Mouse (Mus musculus): Measurements from ENCODE around the gene Fam169a.
"Not testable (repeated sequence)": the region's sequence is repeated elsewhere in the genome, so short reads cannot be mapped to it uniquely, and the experiment has no call there.

The Fam169a gene

DNA sequence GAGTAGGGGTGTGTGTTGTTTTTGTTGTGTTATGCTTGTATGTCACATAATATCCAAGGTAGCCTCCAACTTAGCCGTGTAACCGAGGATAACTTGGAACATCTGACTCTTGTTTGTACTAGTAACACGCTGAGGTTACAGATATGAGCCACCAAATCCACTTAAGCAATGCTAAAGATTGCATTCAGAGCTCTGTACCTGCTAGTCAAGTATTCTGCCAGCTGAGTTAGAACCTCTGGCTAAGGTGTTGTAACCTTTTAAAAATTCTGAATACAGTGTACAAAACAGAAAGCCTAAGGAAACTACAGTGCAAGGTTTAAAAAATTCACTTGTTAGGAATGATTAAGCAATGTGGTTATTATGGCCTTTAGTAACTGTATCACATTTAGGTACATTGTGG, 13.5 kb downstream of the Fam169a start:
- no peak for DNase-seq

DNA sequence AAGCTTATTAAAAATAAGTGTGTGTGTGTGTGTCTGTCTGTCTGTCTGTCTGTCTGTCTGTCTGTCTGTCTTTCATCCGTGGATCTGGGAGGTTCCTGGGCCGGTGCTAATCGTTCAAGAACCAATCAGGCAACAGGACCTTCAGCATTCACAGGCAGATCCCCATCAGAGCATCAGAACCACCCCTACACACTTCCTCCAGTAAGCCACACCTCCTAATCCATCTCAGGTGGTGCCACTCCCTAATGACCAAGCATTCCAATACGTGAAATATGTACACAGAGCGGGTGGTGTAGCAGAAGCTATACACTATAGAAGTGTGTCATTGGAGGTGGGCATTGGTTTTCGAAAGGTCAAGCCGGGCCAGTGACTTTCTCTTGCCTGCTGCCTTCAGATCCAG, 15.3 kb downstream of the Fam169a start:
- DNase-seq, result no peak

DNA sequence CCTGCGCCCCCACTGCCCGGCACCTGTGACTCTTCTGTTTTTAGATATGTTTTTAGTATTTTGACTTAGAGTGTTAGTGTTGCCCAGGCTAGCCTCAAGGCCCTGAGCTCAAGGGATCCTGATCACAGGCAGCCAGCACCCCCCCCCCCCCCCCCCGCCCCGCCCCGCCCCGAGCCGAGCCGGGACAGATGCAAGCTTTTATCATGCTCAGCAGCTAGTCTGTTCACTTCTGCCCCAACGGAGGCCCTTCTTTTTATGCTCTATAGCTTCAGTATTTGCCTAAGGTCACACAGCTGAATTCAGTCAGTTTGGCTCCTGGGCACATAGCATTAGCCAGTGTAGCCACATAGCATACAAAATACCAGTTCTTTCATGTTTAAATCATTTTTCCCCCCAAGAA, 19.2 kb downstream of the Fam169a start:
- no peak for DNase-seq

DNA sequence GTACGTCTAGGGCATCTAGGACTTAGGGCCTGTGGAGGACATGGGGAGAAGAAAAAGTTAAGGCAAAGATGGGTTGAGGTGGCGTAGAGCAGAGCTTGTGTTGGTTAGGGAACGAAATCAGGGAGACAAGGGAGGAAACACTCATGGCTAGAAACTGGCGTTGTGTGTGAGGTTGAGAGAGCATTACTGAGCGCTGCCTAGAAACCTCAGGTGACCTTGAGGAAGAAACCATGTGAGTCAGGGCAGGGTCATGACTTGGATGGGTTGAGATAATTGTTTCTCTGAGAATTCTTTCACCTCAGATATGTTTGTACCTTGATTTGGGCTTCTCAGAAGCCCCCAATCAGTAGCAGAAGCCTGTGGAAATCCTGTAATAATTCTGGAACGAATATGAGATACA, 20.3 kb downstream of the Fam169a start:
- DNase-seq, result no peak

DNA sequence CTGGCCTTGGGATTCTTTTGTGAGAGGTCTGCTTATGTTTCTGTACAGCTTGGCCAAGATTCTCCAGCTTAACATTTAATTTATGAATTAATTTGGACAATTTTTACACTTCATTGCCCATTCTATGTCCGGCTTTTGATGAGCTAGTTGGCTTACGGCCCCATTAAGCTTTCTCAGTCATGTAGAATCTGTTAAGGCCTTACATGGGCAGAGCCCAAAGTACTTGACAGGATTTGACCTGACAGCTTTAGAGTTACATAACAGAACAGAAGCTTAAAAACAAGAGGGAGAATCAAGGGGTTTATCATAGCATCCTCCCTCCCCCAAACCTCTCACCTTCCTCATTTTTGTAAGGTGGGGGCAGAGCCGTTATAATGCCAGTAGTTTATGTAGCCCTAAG, 21.1 kb downstream of the Fam169a start:
- DNase-seq, result no peak

DNA sequence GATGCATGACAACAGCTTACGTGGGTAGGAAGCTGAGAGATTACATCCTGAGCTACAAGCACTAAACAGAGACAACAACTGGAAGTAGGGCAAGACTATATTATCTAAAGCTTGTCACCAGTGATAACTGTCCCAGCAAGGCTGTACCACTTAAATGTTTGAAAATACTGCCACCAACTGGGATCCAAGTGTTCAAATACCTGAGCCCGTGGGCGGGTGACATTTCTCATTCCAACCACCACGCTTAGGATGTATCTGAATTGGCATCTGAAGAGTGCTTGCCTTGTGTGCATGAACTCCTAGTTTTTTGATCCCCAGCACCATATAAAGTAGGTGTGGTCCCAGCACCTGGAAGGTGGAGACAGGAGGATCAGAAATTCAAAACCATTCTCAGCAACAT, 28.6 kb downstream of the Fam169a start:
- DNase-seq, result no peak

DNA sequence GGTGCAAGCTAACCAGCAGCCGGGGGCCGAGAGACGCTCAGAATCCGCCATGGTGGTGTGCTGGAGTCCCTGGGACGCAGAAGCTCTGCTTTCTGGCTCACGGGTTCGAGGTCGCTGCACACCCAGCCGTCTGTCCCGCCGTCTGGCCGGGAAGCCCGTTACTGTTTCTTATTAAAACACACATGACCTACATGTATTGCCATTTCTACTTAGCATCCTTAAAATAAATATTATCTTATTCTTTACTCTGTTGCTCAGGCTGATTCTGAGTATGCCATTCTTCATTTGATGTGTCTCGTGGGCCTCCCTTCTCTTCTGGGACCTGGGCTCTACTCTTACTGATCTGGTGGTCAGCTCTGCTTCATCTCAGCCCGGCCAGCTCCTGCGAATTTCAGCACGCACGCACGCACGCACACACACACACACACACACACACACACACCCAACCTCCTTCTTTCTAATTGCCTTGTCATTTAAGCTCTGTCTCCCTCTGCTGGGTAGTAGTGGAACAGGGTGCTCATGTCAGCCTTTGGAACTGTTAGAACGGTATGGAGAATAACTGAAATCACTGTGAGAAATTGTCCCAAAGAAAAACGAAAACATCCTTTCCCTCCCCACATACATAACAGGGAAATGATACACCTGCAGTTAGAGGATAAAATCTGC, 32.2 kb downstream of the Fam169a start, which contains the start of gene Gm6169:
Gene Gm6169 (minus strand): TSS at position 51 of the 666 bp plus-strand sequence.
- DNase-seq, result peak; percentile 70

DNA sequence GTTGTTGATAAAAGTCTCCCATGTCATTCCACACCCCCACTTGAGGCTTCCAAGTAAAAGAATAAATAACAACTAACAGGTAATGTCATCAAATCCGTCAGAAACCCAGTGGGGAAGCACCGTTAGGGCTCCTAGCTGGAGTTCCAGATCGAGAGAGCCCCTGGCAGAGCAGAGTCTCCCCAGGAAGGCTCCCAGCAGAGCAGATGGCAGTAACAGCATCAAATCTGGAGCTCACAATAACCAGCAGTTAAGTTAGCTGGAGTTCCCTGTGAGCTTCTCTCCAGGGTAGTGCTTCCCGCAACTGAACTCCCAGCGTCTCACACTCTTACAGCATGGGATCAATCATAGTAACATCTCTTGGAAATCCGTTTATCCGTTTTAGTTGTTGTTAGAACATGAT, 37.9 kb downstream of the Fam169a start:
- no peak for DNase-seq

DNA sequence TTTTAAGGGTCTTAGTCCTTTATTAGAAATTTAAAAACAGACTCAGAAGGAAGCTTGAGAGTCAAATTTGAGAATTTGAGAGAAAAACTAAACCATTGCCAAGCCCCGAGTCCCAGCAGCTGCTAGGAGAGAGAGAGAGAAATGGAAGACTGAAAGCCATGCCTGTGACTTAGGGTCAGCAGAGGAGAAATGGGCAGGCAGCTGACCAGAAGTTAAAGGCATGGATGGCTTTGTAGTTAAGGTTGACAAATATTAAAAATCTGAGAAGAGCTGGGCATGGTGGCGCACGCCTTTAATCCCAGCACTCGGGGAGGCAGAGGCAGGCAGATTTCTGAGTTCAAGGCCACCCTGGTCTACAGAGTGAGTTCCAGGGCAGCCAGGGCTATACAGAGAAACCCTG, 40.6 kb downstream of the Fam169a start:
- DNase-seq, result not testable (repeated sequence)

DNA sequence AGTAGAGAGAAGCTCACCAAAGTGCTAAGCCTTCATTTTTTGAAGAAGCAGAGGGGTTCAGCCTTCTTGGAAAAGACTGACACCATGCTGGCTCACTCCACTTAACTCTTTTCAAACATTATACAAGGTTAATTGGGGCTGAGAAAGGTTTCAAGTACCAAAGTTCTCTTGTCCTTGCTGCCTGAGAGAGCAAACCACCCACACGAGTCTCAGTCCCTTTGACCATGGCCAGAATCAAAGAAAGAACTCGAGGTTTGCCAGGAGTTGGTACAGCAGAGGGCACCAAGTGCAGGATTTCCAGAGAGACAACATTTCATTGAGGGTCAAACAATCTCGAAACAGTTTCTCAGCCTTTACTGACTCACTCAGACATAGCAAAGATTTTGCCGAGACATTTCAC, 42.0 kb downstream of the Fam169a start:
- no peak for DNase-seq

DNA sequence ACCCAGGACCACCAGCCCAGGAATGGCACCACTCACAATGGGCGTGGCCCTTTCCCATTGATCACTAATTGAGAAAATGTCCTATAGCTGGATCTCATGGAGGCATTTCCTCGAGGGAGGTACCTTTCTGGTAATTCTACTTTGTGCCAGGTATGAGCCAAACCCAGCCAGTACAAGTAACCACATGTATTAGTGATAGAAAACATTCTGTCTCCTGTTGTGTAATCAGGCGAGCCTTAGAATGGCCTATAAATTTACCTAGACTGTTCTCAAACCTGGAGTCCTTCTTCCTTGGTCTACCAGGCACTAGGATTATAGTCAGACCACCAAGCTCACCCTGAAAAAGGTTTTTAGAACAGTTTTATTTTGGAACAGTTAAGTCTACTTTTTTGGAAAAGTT, 54.3 kb downstream of the Fam169a start:
- no peak for DNase-seq

DNA sequence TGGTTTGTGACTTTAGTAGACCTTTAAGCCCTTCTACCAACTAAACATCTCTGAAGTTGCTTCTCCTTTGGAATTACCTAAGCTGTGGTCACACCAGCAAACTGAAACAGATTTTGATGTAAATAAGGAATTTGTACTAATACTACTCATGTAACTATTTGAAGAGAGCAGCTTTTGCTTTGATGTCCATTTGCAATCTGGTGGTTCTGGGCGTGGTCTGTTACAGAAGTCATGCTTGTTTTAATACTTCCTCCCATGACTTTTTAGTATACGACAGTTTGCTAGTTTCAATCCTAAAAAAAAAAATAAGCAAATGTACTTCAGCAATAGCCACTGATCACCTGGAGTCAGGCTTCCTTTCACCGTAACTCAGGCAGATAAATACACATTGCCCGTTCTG, 62.6 kb downstream of the Fam169a start:
- DNase-seq, result not testable (repeated sequence)

DNA sequence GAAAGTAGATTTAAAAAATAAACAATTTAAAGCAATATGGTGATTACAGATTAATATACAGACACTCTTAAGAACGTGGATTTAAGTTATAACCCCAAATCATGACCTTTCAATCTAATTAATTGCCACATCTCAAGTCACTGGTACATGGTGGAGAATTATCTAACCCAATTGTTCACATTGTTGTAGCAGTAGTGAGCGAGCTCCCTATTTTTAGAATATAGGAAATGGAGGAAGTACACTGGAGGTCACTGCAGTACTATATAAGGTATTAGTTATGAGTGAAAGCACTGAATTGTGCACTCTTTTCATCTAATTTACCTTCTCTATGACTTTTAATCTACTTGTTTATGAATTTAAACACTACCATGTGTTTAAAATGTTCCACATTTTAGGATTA, 63.3 kb downstream of the Fam169a start:
- not testable (repeated sequence) for DNase-seq

DNA sequence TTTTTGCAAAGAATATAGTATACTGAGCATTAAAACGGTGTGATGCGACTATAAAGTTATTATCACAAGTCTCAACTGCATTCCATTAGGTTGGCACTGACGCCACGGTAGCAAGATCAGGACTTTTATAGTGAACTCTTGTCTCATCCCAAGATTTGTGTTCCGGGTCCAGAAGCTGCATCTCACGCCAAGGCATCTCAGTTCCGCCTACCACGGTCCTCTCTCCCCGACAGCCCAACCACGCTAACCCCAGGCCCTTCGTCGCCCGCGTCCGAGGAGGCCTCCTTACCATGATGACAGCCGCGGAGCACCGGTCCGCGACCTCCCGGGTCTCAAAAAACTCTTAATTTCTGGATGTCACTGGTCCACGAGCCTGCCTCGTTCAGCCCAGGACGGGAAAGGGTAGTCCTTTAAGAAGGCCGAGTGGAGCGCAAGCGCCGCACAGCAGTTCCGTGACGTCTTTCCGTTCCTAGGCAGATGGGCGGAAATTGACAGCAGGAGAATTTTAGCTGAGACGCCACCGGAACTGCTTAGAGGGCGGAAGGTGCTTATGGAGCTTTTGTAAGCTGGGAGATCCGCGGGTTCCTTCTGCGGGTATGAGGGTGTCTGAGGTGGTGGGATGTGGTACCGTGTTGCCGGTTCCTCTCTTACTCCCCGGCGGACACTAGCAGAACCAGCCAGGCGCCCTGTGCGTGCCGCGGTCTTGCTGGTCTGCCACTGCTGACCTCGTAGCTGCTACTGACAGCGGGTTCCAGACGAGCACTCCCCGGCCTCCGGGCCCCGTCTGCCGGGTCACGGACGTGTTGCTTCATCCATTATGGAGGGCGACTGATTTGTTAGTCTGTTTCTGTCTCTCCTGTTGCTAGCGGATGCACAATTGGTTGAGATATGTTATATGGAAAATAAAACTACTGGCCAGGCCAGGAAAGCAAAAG, 70.6 kb downstream of the Fam169a start, which contains the start of the genes Gfm2 and Nsa2:
Gene Gfm2 (plus strand): TSS at position 472 of the 935 bp plus-strand sequence.
Gene Nsa2 (minus strand): TSS at position 472 of the 935 bp plus-strand sequence.
- DNase-seq, result peak; percentile 93

DNA sequence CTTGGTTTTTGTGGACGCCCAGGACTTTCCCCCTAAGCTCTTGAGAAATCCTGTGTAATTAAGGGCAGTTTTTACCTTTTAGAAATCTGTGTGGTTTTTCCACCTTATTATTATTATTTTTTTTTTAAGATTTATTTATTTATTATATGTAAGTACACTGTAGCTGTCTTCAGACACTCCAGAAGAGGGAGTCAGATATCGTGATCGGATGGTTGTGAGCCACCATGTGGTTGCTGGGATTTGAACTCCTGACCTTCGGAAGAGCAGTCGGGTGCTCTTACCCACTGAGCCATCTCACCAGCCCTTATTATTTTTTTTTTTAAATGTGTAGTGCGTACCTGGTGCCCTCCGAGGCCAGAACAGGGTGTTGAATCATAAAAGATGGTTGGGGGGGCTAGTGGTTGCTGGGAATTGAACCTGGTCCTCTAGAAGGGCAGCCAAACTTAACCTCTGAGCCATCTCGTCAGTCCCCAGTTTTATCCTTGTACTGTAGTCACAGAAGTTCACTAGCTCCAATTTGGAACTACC, 71.4 kb downstream of the Fam169a start:
- DNase-seq, result not testable (repeated sequence)

DNA sequence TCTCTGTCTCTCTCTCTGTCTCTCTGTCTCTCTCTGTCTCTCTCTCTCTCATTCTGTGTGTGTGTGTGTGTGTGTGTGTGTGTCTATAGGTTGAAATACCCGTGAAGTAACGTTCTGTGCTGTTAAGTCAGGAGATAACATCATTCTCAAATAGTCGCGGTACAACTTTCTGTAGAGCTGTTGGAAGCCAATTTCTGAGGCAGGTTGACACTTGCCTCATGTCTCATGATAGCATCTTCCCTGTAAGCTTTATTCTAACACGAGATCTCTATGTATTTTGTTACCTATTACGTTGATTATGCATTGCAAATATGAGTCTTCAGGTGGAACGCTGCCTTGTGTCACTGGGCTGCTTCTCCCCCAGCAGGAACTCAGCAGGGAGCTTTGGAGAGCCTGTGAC, 75.2 kb downstream of the Fam169a start:
- no peak for DNase-seq

DNA sequence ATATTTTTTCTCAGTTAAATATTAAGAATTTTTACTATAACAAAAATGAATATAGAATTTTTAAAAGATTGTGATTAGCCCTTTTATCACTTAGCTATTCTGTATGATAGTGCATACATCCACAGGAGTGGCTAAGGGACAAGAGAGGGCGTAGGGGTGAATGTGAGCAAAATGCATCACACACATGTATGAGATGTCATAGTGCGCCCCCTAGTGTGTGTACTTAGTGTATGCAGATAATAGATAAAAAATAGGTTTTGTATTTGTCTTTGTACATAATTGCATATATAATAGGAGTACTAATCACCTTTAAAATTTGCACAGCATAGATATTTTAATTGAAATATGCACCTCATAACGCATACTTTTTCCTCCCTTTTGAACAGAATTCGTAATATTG, 78.7 kb downstream of the Fam169a start:
- peak; percentile 51 for DNase-seq

DNA sequence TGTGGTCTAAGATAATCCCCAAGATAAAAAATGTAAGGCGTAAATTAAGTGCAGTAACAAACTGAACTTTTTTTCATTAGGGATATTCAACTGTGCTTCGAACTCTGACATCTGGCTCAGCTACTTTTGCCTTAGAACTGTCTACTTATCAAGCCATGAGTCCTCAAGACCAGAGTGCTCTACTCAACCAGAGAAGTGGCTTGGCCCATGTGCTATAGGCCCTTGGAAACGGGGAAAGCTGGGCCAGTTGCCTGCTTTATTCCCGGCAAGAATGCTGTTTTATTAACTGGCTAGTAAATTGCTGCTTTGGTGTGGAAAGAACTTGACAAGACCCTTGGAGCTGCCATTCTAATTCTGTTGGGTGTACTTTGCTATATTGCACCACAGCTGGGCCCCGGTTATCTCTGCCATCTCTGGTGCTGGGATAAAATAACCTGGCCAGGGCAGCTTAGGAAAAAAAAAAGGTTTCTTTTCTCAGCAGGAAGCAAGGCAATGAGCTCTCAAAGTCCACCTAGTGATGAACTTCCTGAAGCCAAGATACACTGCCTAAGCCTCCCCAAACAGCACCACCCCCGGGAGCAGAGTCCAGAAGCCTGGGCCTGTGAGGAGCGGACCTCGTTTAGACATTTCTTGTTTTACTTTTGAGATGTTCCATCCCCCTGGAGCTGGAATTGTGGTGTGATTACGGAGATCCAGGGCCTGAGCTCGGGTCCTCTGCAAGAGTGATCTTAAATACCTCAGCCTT, 108.6 kb downstream of the Fam169a start:
- peak; percentile 16 for DNase-seq

DNA sequence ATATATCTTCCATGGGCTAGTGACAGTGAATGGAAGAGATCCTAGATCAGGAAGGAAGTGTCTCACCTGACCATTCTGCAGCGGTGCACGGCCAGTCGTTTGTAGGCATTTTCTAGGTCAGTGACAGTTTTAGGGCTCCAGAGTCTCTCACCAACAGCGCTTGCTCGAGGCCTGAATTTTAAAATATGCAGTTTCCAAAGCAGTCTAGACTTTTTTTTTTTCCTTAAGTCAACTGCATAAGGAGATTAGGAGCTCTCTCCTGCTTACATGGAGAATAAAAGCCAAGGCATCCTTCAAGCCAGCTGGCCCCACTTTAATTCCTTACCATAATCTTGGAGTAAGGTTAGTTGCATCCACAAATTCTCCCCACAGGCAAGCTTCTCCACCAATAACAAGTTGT, 109.6 kb downstream of the Fam169a start:
- DNase-seq, result no peak

DNA sequence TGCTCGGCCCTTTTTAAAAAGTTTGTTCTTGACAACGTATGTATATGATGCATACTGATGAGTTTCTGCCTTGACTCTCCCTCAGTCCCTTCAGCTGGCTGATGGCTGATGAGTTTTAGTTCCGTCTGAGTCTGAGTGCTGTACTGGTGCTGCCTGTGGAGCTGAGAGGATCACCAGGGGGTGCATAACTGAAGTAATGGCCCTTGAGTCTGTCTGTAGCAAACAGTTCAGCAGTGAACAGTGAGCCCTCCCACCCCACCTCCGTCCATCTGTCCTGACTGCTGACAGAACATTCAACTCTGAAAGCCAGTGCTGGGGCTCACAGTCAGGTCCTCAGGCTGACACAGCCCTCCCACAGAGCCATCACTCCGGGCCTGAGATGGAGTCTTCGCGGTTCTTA, 111.9 kb downstream of the Fam169a start:
- DNase-seq, result no peak

DNA sequence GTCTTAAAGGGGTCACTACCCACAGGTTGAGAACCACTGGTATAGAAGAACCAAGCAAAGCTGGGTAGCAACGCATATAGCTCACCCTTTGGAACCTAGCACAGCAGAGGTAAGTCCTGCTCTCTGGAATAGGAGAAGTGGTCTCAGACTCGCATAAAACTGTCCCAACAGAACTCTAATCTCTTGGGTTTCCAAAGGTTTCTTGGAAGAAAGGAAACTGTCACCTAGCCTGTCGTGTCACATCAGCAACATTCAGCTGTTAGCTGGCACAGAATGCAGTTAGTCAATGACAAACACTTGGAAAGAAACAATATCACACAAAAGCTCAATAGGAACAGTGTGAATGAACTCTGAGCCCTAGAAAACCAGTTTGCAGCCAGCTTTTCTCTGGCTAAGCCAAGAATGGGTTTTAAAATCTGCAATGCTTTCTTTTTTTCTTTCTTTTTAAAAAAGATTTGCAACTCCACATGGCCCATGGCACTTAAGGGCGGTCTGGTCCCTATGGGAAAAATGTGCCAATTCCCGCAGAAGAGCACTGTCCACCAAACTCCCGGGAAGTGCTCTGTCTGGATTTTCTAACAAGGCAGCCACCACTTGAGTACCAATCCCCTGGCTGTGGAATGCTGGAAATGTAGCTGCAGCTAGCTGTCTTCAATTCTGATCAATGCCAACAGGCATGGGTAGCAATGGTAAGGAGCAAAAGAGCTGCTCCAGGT, 113.2 kb downstream of the Fam169a start:
- DNase-seq, result no peak
